Mouse (Mus musculus) MEL-GATA-1-ER (cell line): ENCODE measurements around the gene Olfr549.

ENCODE experiments used
- DNase-seq: peaks from one replicate; pipeline ENCODE4 v3.0.0-alpha.2; 2012; ENCODE audit warnings: low read depth; ENCODE audit errors: extremely low read depth

Gene Olfr549

GRCm38 (mm10) chr7:102591786-102592185 is 42.1 kb downstream of the Olfr549 start, which contains the start of gene Olfr551:
Gene Olfr551, minus strand, starts transcription at chr7:102591886.
- no peak for DNase-seq

- DNase-seq: no peak
Observed at GRCm38 (mm10) chr7:102597378-102598031, 47.8 kb downstream of the Olfr549 start, which contains the start of gene Olfr552. Gene Olfr552, plus strand, starts transcription at chr7:102597770.
